ENCODE assay signal across 8 mouse cellular contexts in genomic region chr10:81551597-81552102, GRCm38 (mm10). TPM values are rescaled to one million over a fixed set of nuclear protein-coding genes. Genes with fewer than 3 reads are reported as not detected.
A peak's percentile ranks its signal among the peaks of the same experiment; 100 is the strongest.
DNase-seq lines count a peak whose midpoint lies in the region; ATAC-seq and TF ChIP-seq lines count a peak whose summit lies in the region.

No protein-coding gene starts in this region.

- H3K36me3 ChIP-seq in CH12.LX (replicated peaks in 1 of 2; ENCODE audit: control insufficient read depth in 1 of 2, insufficient read depth in 1 of 2, low read length in 1 of 2), result no peaks in the 10 kb centered on the region
- H3K36me3 ChIP-seq in forebrain, embryonic 11.5 days (ENCODE audit: control insufficient read depth, insufficient read depth, low read length), result no peaks in the 10 kb centered on the region
- H3K36me3 ChIP-seq in heart, embryonic 15.5 days, result no peaks in the 10 kb centered on the region
- no peaks in the 10 kb centered on the region for H3K36me3 ChIP-seq in liver, embryonic 13.5 days
- H3K36me3 ChIP-seq in stomach, embryonic 16.5 days (ENCODE audit: control insufficient read depth, insufficient read depth, low read length), result no peaks in the 10 kb centered on the region

- peak overlapping the region; percentile 33; the same call in 1 of the 2 replicates for H3K27ac ChIP-seq in CH12.LX (ENCODE audit: insufficient read depth, low read depth)
- H3K27ac ChIP-seq in brown adipose tissue, adult 24 weeks (replicated peaks; ENCODE audit: low read depth, low read length), result peak overlapping the region; percentile 49
- H3K27ac ChIP-seq in forebrain, embryonic 11.5 days (ENCODE audit: low read depth, low read length), result no peak overlapping the region
- peak overlapping the region; percentile 48 for H3K27ac ChIP-seq in heart, embryonic 15.5 days
- peak overlapping the region; percentile 29 for H3K27ac ChIP-seq in liver, embryonic 13.5 days
- H3K27ac ChIP-seq in stomach, embryonic 16.5 days (ENCODE audit: low read length), result peak overlapping the region; percentile 75; the same call in 1 of the 2 replicates

- dilution Hi-C loops in CH12.LX (cut with MboI; ENCODE audit: extremely low pct_ligation_motif_present, extremely low pct_unique_long_range_greater_than_20kb, low sequenced_read_pairs), result no loop called here

- 9% methylated on average over 12 of the region's 12 CpGs for WGBS in forebrain, embryonic 11.5 days
- WGBS in heart, embryonic 15.5 days, result 2% methylated on average over 12 of the region's 12 CpGs
- WGBS in liver, embryonic 13.5 days (ENCODE audit: insufficient replicate concordance), result 2% methylated on average over 12 of the region's 12 CpGs
- 1% methylated on average over 12 of the region's 12 CpGs for WGBS in stomach, embryonic 16.5 days

- TF ChIP-seq EP300 in CH12.LX (IDR thresholded peaks at IDR 0.05; ENCODE audit: low read length), result peak; percentile 70; the same call in 1 of the 2 replicates

- H3K4me1 ChIP-seq in CH12.LX (ENCODE audit: control insufficient read depth in 1 of 2, insufficient read depth in 2 of 2), result peaks cover 8 to 42% of the 10 kb centered on the region in 2 experiments
- no peaks in the 10 kb centered on the region for H3K4me1 ChIP-seq in brown adipose tissue, adult 24 weeks (ENCODE audit: control insufficient read depth, insufficient read depth, insufficient read length, low read length)
- no peaks in the 10 kb centered on the region for H3K4me1 ChIP-seq in forebrain, embryonic 11.5 days (replicated peaks; ENCODE audit: control insufficient read depth, insufficient read depth, low read length)
- peaks cover 8% of the 10 kb centered on the region for H3K4me1 ChIP-seq in heart, embryonic 15.5 days (replicated peaks)
- H3K4me1 ChIP-seq in liver, embryonic 13.5 days (replicated peaks), result peaks cover 24% of the 10 kb centered on the region
- H3K4me1 ChIP-seq in stomach, embryonic 16.5 days (ENCODE audit: control insufficient read depth, insufficient read depth, low read length), result peaks cover 5% of the 10 kb centered on the region; the same call in 1 of the 2 replicates

- in situ Hi-C loops in CH12.LX (cut with MboI; ENCODE audit: low pct_ligation_motif_present, low pct_unique_long_range_greater_than_20kb, low sequenced_read_pairs), result no loop called here

- peaks cover 15% of the 10 kb centered on the region for H3K27me3 ChIP-seq in CH12.LX (replicated peaks)
- no peaks in the 10 kb centered on the region; the same call in 1 of the 2 replicates for H3K27me3 ChIP-seq in forebrain, embryonic 11.5 days (ENCODE audit: control insufficient read depth, insufficient read depth, low read length)
- H3K27me3 ChIP-seq in heart, embryonic 15.5 days, result no peaks in the 10 kb centered on the region
- H3K27me3 ChIP-seq in liver, embryonic 13.5 days, result no peaks in the 10 kb centered on the region
- no peaks in the 10 kb centered on the region for H3K27me3 ChIP-seq in stomach, embryonic 16.5 days (ENCODE audit: control insufficient read depth, insufficient read depth, low read length)

- peak; percentile 95 for DNase-seq in CH12.LX (ENCODE audit: extremely low read depth)
- peak; percentile 81 for DNase-seq in forebrain, embryonic 11.5 days (ENCODE audit: low spot score)
- peak; percentile 95 for DNase-seq in kidney, postnatal 14 days
- peak; percentile 61 for DNase-seq in liver, embryonic 13.5 days
- DNase-seq in neural tube, embryonic 10.5 days (ENCODE audit: extremely low spot score, low spot score), result peak; percentile 72

- peak; percentile 74 for ATAC-seq in forebrain, embryonic 11.5 days (replicated peaks; ENCODE audit: low FRiP score)
- ATAC-seq in heart, embryonic 15.5 days (replicated peaks; ENCODE audit: insufficient number of reproducible peaks, insufficient read depth, low FRiP score, low read depth), result peak; percentile 89
- peak; percentile 64 for ATAC-seq in liver, embryonic 13.5 days (ENCODE audit: low read depth)
- peak; percentile 93 for ATAC-seq in stomach, embryonic 16.5 days (ENCODE audit: insufficient read depth, low FRiP score)

- peak; percentile 51 to 95; a peak in 3 of 4 replicates for TF ChIP-seq CTCF in CH12.LX (conservative IDR thresholded peaks at IDR 0.05 in 1 of 2, IDR thresholded peaks at IDR 0.05 in 1 of 2; ENCODE audit: low read depth in 2 of 2, low read length in 2 of 2)

- peak; percentile 81 for TF ChIP-seq RAD21 in CH12.LX (IDR thresholded peaks at IDR 0.05; ENCODE audit: low read depth, low read length)

- peak overlapping the region; percentile 46 for H3K9ac ChIP-seq in CH12.LX (ENCODE audit: insufficient read depth, low read depth)
- no peak overlapping the region for H3K9ac ChIP-seq in forebrain, embryonic 11.5 days (ENCODE audit: low read length)
- no peak overlapping the region for H3K9ac ChIP-seq in heart, embryonic 15.5 days
- H3K9ac ChIP-seq in liver, embryonic 13.5 days, result peak overlapping the region; percentile 39; the same call in 1 of the 2 replicates
- H3K9ac ChIP-seq in stomach, embryonic 16.5 days (ENCODE audit: low read length), result peak overlapping the region; percentile 57

- H3K4me2 ChIP-seq in CH12.LX (ENCODE audit: insufficient read depth, low read depth, poor library complexity, severe bottlenecking), result peak overlapping the region; percentile 17; the same call in 1 of the 2 replicates
- no peak overlapping the region for H3K4me2 ChIP-seq in forebrain, embryonic 11.5 days (ENCODE audit: low read depth, low read length, severe bottlenecking)
- H3K4me2 ChIP-seq in heart, embryonic 15.5 days, result no peak overlapping the region
- peak overlapping the region; percentile 5; the same call in 1 of the 2 replicates for H3K4me2 ChIP-seq in liver, embryonic 13.5 days
- H3K4me2 ChIP-seq in stomach, embryonic 16.5 days (ENCODE audit: low read depth, low read length), result no peak overlapping the region

- no peaks in the 10 kb centered on the region for H3K79me2 ChIP-seq in CH12.LX (replicated peaks; ENCODE audit: control insufficient read depth, extremely low read depth, insufficient read depth, poor library complexity, severe bottlenecking)

- H3K9me3 ChIP-seq in CH12.LX (replicated peaks; ENCODE audit: low read length), result peaks cover 5% of the 10 kb centered on the region
- H3K9me3 ChIP-seq in forebrain, embryonic 11.5 days (ENCODE audit: control insufficient read depth, low read length), result no peaks in the 10 kb centered on the region
- 0 out of 2 replicates have a peak, but pooled peaks cover 2% of the 10 kb centered on the region for H3K9me3 ChIP-seq in heart, embryonic 15.5 days (replicated peaks)
- H3K9me3 ChIP-seq in liver, embryonic 13.5 days (replicated peaks), result no peaks in the 10 kb centered on the region
- no peaks in the 10 kb centered on the region for H3K9me3 ChIP-seq in stomach, embryonic 16.5 days (replicated peaks; ENCODE audit: control insufficient read depth, low read length)

- H3K4me3 ChIP-seq in CH12.LX (replicated peaks in 1 of 3; ENCODE audit: low read depth in 2 of 3, low read length in 2 of 3, poor library complexity in 1 of 3), result peak overlapping the region in 2 of 3 experiments; percentile 23 to 46
- H3K4me3 ChIP-seq in brown adipose tissue, adult 24 weeks (ENCODE audit: insufficient read depth, low read depth, low read length), result no peak overlapping the region
- H3K4me3 ChIP-seq in forebrain, embryonic 11.5 days (ENCODE audit: low read depth, low read length), result no peak overlapping the region
- no peak overlapping the region for H3K4me3 ChIP-seq in heart, embryonic 15.5 days
- H3K4me3 ChIP-seq in liver, embryonic 13.5 days (replicated peaks), result no peak overlapping the region
- no peak overlapping the region for H3K4me3 ChIP-seq in stomach, embryonic 16.5 days (replicated peaks; ENCODE audit: low read length)

- TF ChIP-seq POLR2A in CH12.LX (IDR thresholded peaks at IDR 0.05; ENCODE audit: low read depth, low read length), result peak; percentile 66

RNA-seq across cellular contexts. Expression of gene Gna11, which starts 6.7 kb away (rescaled TPM):
- total RNA-seq in CH12.LX (2012; rRNA removed), result 7.2 and 9.0 TPM in 2 replicates
- 4.1 and 4.3 TPM in 2 replicates for total RNA-seq in CH12.LX (2014; rRNA removed)
- polyA plus RNA-seq in CH12.LX (2012; ENCODE audit: insufficient read length, low read depth), result 6.9 and 8.7 TPM in 2 replicates
- polyA plus RNA-seq in brown adipose tissue, adult 24 weeks (2012; ENCODE audit: insufficient read depth, insufficient read length, missing spikeins), result 34.1 and 41.1 TPM in 2 replicates
- polyA plus RNA-seq in forebrain, embryonic 11.5 days (2014; fragmentation: Nextera tagmentation; extraction: Ambion mirVana), result 77.1 and 84.5 TPM in 2 replicates
- polyA plus RNA-seq in heart, embryonic 15.5 days (2015; fragmentation: Nextera tagmentation; extraction: Ambion mirVana), result 52.1 and 64.1 TPM in 2 replicates
- 20.0 and 21.4 TPM in 2 replicates for polyA plus RNA-seq in liver, embryonic 13.5 days (2015; fragmentation: Nextera tagmentation; extraction: Ambion mirVana)
- 101 and 105 TPM in 2 replicates for polyA plus RNA-seq in stomach, embryonic 16.5 days (2015; fragmentation: Nextera tagmentation; extraction: Ambion mirVana)

RNA-seq across cellular contexts. Expression of gene Aes, which starts 7.6 kb away (rescaled TPM):
- total RNA-seq in CH12.LX (2012; rRNA removed), result 93.5 and 114 TPM in 2 replicates
- 7.3 and 11.5 TPM in 2 replicates for total RNA-seq in CH12.LX (2014; rRNA removed)
- 23.4 and 25.1 TPM in 2 replicates for polyA plus RNA-seq in CH12.LX (2012; ENCODE audit: insufficient read length, low read depth)
- 679 and 754 TPM in 2 replicates for polyA plus RNA-seq in brown adipose tissue, adult 24 weeks (2012; ENCODE audit: insufficient read depth, insufficient read length, missing spikeins)
- 324 and 355 TPM in 2 replicates for polyA plus RNA-seq in forebrain, embryonic 11.5 days (2014; fragmentation: Nextera tagmentation; extraction: Ambion mirVana)
- polyA plus RNA-seq in heart, embryonic 15.5 days (2015; fragmentation: Nextera tagmentation; extraction: Ambion mirVana), result 650 and 761 TPM in 2 replicates
- 201 and 215 TPM in 2 replicates for polyA plus RNA-seq in liver, embryonic 13.5 days (2015; fragmentation: Nextera tagmentation; extraction: Ambion mirVana)
- 325 and 351 TPM in 2 replicates for polyA plus RNA-seq in stomach, embryonic 16.5 days (2015; fragmentation: Nextera tagmentation; extraction: Ambion mirVana)

RNA-seq across cellular contexts. Expression of gene Tle2, which starts 22.7 kb away (rescaled TPM):
- total RNA-seq in CH12.LX (2012; rRNA removed), result 0.30 TPM in 1 of 2 replicates, not detected in the other
- not detected in 2 replicates for total RNA-seq in CH12.LX (2014; rRNA removed)
- polyA plus RNA-seq in CH12.LX (2012; ENCODE audit: insufficient read length, low read depth), result 0.29 TPM in 1 of 2 replicates, not detected in the other
- 3.2 and 4.8 TPM in 2 replicates for polyA plus RNA-seq in brown adipose tissue, adult 24 weeks (2012; ENCODE audit: insufficient read depth, insufficient read length, missing spikeins)
- polyA plus RNA-seq in forebrain, embryonic 11.5 days (2014; fragmentation: Nextera tagmentation; extraction: Ambion mirVana), result 7.2 and 8.1 TPM in 2 replicates
- polyA plus RNA-seq in heart, embryonic 15.5 days (2015; fragmentation: Nextera tagmentation; extraction: Ambion mirVana), result 23.6 and 29.3 TPM in 2 replicates
- polyA plus RNA-seq in liver, embryonic 13.5 days (2015; fragmentation: Nextera tagmentation; extraction: Ambion mirVana), result 2.3 and 2.7 TPM in 2 replicates
- polyA plus RNA-seq in stomach, embryonic 16.5 days (2015; fragmentation: Nextera tagmentation; extraction: Ambion mirVana), result 20.6 and 23.6 TPM in 2 replicates

RNA-seq across cellular contexts. Expression of gene Gna15, which starts 27.6 kb away (rescaled TPM):
- total RNA-seq in CH12.LX (2012; rRNA removed) (9.9 and 10.0 TPM in 2 replicates), CH12.LX (2014; rRNA removed) (5.2 and 5.5 TPM in 2 replicates)
- polyA plus RNA-seq in CH12.LX (2012; ENCODE audit: insufficient read length, low read depth), result 4.9 and 5.2 TPM in 2 replicates
- not detected in 2 replicates for polyA plus RNA-seq in brown adipose tissue, adult 24 weeks (2012; ENCODE audit: insufficient read depth, insufficient read length, missing spikeins)
- polyA plus RNA-seq in forebrain, embryonic 11.5 days (2014; fragmentation: Nextera tagmentation; extraction: Ambion mirVana), result 0.45 and 0.68 TPM in 2 replicates
- polyA plus RNA-seq in heart, embryonic 15.5 days (2015; fragmentation: Nextera tagmentation; extraction: Ambion mirVana), result 0.64 and 1.6 TPM in 2 replicates
- polyA plus RNA-seq in liver, embryonic 13.5 days (2015; fragmentation: Nextera tagmentation; extraction: Ambion mirVana), result 7.2 and 7.5 TPM in 2 replicates
- 9.0 and 11.0 TPM in 2 replicates for polyA plus RNA-seq in stomach, embryonic 16.5 days (2015; fragmentation: Nextera tagmentation; extraction: Ambion mirVana)

RNA-seq across cellular contexts. Expression of gene Tle6, which starts 49.2 kb away (rescaled TPM):
- 1.2 and 1.3 TPM in 2 replicates for total RNA-seq in CH12.LX (2012; rRNA removed)
- total RNA-seq in CH12.LX (2014; rRNA removed), result 0.30 and 1.2 TPM in 2 replicates
- polyA plus RNA-seq in CH12.LX (2012; ENCODE audit: insufficient read length, low read depth), result 0.39 and 0.63 TPM in 2 replicates
- polyA plus RNA-seq in brown adipose tissue, adult 24 weeks (2012; ENCODE audit: insufficient read depth, insufficient read length, missing spikeins), result 3.3 TPM in 1 of 2 replicates, not detected in the other
- 3.9 and 7.7 TPM in 2 replicates for polyA plus RNA-seq in forebrain, embryonic 11.5 days (2014; fragmentation: Nextera tagmentation; extraction: Ambion mirVana)
- 23.9 and 30.5 TPM in 2 replicates for polyA plus RNA-seq in heart, embryonic 15.5 days (2015; fragmentation: Nextera tagmentation; extraction: Ambion mirVana)
- polyA plus RNA-seq in liver, embryonic 13.5 days (2015; fragmentation: Nextera tagmentation; extraction: Ambion mirVana), result 7.3 and 7.6 TPM in 2 replicates
- 26.0 and 31.2 TPM in 2 replicates for polyA plus RNA-seq in stomach, embryonic 16.5 days (2015; fragmentation: Nextera tagmentation; extraction: Ambion mirVana)

Comparison
In these comparisons a context has a peak if more than half of its experiments do, and no peak if none do; other contexts are left out.
1. H3K4me2 ChIP-seq: peak in CH12.LX (single experiment) and liver, embryonic 13.5 days (single experiment); none in forebrain, embryonic 11.5 days (single experiment), heart, embryonic 15.5 days (single experiment) and stomach, embryonic 16.5 days (single experiment).
2. H3K4me3 ChIP-seq: peak in CH12.LX (2 of 3); none in brown adipose tissue, adult 24 weeks (single experiment), forebrain, embryonic 11.5 days (single experiment), heart, embryonic 15.5 days (single experiment), liver, embryonic 13.5 days (single experiment) and stomach, embryonic 16.5 days (single experiment).
3. H3K9ac ChIP-seq: peak in CH12.LX (single experiment), liver, embryonic 13.5 days (single experiment) and stomach, embryonic 16.5 days (single experiment); none in forebrain, embryonic 11.5 days (single experiment) and heart, embryonic 15.5 days (single experiment).
4. Peak in every context shown above with its lines, with median percentiles within 50 percentile points of each other: DNase-seq and ATAC-seq.